Mouse (Mus musculus): Measurements from ENCODE around the gene 4930470P17Rik.
"Not testable (repeated sequence)": the region's sequence is repeated elsewhere in the genome, so short reads cannot be mapped to it uniquely, and the experiment has no call there.

4930470P17Rik gene

DNA sequence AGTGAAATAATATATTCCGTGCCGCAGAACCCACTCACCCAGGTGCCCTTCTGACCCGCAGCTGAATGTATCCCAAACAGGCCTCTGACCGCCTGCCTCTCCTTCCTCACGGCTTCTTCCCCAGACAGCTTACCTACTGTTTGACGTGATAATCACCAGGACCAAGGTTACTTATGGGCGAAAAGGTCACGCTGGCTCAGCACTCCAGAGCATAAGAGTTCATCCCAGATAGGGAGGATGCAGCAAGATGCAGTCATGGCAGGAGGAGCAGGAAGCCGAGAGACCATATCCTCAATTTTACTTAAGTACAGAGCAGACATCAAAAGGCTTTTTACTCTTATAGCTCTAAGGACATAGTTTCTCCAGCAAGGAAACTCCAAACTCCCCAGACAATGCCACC, at the start of gene 4930470P17Rik:
Gene 4930470P17Rik, minus strand, starts transcription at position 101 of the 400 bp plus-strand sequence.
- DNase-seq (ENCODE audit: low spot score): no peak

DNA sequence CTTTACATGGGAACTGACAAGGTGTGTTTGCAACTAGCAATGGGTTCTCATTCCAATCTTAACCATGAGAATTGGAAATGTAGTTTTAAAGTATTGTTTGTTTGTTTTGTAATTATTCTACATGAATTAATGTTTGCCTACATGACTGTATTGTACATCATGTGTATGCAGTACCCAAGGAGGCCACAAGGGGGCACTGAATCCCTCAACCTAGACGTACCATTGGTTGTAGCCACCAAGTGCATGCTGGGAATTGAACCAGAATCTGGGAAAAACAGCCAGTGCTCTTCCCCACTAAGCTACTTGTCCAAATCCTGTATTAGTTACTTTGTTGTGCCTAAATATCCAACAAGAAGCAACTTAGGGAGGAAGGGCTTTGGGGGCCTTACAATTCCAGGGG, 49.7 kb upstream of the 4930470P17Rik start:
- DNase-seq (ENCODE audit: low spot score): no peak

DNA sequence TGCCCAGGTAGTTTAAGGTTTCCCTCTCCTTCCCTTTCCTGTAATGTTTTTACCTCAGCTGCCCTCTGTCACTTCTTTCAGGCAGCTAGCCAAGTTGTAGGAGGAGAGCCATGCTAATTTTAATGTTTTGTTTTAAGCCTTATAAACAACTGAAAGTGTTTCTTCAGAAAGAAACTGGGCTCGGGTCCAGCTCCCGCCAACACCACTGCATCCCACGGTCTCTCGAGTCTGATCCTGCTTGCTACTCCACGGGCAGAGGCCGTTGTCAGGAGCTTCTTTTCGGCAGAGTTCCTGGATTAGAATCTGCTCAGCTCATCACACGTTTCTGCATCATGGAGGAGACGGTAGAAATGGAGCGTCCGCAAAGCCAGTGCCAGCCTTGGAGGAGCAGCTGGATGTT, 46.7 kb upstream of the 4930470P17Rik start:
- DNase-seq (ENCODE audit: low spot score): no peak

DNA sequence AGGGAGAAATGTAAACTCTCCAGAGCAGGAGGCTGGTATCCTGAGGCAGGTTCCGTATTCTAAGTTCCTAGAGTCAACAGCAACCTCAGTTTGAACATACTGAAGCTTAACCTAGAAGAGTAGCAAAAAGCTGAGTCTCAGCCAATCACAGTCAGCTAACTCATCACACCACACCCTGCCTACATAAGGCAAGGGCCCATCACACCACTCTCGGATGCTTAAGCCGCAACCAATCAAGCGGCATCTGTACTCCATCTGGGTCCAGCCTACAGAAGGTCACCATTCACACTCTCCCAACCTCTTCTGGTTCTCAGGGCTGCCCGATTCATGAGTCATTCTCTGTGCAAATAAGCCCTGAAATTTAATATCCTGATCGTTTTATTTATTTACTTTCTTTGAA, 44.4 kb upstream of the 4930470P17Rik start:
- DNase-seq (ENCODE audit: low spot score): no peak

DNA sequence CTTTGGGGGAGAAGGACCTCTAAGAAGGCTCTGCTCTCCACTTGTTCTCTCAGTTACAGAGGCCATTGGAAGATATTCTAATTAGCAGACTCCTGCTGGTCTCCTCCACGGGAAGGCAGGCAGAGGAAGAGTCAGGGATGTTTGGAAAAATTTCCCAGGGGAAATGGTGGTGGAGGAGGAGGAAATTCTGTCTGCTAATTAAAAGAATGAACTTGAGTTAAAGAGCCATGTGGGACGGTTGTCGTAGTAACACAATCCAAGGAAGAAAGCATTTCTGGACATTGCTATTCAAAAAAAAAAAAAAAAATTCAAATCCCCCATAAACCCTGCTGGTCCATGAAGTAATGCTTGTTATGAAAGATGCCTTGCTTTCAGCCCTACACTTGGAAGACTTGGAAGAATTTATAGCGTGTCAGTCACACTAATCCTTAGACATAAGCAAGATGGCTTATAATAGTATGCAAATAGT, 40.6 kb upstream of the 4930470P17Rik start:
- DNase-seq (ENCODE audit: low spot score): no peak

DNA sequence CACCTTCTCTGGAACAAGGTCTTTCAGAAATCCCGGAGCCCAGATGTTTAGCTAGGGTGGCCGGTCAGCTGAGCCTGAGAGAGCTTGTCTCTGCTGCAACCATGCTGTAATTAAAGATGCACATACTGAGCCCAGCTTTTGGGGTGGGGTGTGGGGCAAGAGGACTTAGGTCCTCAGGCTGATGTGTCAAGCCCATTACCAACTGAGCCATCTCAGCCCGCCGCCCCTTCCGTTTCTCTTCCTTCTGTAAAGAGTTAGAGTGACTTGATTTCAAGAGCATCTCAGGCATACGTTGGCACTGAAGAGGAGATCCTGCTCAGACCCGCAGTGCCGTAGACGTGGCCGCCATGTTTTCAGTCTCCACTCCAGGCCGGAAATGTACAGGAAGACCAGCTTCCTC, 38.5 kb upstream of the 4930470P17Rik start:
- DNase-seq (ENCODE audit: low spot score): no peak

DNA sequence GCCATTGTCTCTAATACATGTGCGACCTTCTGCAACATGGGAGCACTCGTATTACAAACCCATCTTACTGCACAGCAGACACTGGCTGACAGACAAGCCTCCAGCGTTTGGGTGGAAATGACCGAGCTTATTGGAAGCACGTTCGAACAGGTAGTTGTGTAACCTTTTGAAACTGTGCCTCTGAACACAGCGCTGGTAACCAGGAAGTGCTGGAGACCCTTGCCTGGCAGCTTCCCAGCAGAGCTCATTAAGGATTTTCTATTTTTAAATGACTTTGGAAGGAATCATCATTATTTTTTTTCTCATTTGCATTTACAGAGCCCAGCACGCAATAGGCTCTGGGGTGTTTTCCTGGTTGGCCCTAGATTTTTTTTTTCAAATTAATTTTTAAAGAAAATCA, 36.9 kb upstream of the 4930470P17Rik start:
- DNase-seq (ENCODE audit: low spot score): no peak

DNA sequence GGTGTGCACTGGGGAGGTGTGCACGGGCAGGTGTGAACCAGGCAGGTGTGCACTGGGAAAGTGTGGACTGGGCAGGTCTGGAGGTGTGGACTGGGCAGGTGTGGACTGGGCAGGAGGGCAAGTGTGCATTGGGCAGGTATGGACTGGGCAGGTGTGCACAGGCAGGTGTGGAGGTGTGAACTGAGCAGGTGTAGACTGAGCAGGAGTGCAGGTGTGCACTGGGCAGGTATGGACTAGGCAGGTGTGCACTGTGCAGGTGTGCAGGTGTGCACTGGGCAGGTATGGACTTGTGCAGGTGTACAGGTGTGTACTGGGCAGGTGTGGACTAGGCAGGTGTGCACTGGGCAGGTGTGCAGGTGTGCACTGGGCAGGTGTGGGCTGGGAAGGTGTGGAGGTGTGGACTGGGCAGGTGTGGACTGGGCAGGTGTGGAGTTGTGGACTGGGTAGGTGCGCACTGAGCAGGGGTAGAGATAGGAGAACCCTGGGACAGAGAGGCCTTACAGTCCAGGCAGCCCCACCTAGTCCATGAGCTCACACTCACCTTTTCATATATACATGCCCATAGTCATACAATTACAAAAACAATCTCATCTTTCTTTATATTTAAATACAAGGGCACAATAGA, 31.3 kb upstream of the 4930470P17Rik start:
- no peak for DNase-seq (ENCODE audit: low spot score)

DNA sequence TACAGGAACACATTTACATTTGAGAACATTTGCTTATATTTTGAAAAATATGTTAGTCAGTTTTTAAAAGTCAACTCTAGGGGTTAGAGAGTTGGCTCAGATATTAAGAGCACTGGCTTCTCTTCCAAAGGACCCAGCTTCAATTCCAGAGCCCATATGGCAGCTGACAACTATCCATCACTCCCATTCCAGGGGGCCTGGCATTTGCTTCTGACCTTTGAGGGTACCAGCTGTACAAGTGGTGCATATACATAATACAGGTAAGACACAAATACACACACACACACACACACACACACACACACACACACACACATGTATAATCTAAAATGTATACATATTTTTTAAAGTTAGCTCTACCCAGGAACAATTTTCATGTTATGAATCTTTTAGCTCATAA, 30.6 kb upstream of the 4930470P17Rik start:
- DNase-seq (ENCODE audit: low spot score): no peak

DNA sequence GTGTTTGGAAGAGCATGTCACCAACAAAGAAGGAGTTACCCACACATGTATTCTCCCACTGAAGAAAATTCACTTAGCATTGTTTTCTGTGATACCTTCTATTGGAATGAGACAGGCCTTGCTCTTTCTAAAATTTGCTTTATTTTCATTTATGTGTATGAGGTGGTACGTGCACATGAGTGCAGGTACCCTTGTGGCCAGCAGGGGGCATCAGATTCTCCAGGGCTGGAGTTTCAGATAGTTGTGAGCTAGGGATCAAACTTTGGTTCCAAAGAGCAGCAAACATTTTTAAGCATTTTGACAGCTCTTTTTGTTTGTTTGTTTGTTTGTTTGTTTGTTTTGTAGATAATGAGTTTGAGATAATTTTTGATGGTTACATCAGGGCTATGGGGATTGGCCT, 29.6 kb upstream of the 4930470P17Rik start:
- no peak for DNase-seq (ENCODE audit: low spot score)

DNA sequence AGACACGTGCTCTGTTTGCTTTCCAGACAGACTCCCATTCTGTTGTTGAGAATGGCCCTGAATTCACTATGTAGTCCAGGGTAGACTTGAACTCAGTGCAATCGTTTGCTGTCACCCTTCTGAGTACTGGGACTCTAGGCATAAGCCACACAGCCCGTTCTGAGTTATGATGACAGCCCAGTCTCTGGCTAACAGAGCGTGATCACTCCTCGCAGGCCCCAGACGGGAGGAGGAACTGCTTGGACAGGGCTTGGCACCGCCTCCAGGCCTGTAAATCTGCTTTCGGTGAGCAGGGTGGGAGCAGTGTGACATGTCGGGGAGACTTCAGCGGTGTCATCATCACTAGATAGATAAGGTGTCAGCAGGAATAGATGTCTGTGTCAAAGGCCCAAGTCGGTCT, 28.7 kb upstream of the 4930470P17Rik start:
- no peak for DNase-seq (ENCODE audit: low spot score)

DNA sequence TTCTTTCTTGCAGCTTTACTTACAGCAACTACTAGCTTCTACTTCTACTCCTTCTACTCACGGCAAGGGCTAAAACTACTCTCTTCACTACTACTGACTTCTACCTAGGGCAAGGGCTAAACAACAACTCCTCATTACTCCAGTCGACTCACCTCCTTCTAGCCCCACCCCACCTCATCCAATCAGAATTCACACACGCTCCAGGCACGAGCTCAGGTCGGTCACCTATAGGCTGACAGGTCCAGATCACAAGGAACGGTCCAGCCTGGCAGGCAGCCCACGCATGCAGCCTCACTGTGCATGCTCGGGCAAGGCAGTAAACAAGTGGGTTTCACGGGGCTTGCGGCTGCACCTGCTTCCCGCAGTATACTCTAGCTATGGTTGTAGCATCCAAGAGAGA, 26.2 kb upstream of the 4930470P17Rik start:
- not testable (repeated sequence) for DNase-seq (ENCODE audit: low spot score)

DNA sequence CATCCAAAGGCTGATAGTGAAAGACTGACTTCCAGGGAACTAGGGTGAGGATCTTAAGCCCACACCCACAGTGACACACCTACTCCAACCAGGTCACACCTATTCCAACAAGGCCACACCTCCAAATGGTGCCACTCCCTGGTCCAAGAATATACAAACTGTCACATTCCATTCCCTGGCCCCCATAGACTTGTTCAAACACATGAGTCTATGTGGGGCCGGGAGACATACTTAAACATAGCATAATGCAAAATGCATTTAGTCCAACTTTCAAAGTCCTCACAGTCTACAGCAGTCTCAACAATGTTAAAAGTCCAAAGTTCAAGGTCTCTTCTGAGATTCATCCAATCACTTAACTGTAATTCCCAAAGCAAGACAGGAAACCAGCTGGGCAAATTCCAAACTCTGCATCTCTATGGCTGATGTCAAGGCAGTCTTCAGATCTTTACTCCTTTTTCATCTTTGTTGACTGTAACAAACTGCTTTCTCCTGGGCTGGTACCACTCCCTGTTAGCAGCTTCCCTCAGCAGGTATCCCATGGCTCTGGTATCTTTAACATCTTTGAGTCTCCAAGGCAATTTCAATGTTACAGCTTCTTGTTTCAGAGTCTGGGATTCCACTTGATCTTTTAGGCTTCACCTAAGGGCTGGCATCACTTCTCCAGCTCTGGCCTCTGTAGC, 22.5 kb upstream of the 4930470P17Rik start:
- DNase-seq (ENCODE audit: low spot score): not testable (repeated sequence)

DNA sequence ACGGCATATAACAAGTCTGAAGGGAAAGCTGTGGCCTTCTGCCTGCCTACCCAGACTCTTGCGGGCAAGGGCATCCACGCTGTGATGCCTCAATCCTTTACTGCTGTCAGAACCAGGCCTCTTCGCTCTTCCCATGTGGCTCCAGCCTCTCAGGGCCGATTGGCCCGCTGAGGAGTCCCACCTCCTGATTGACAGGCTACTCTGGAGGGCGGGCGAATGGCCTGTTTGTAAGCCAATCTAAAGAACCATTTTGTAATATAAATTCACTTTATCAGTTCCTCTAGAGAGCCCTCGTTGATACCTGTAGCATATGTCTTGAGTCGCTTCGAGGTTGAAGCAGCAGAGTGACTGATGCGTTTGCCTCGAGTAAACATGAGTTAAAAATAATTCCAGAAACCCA, 21.2 kb upstream of the 4930470P17Rik start:
- no peak for DNase-seq (ENCODE audit: low spot score)

DNA sequence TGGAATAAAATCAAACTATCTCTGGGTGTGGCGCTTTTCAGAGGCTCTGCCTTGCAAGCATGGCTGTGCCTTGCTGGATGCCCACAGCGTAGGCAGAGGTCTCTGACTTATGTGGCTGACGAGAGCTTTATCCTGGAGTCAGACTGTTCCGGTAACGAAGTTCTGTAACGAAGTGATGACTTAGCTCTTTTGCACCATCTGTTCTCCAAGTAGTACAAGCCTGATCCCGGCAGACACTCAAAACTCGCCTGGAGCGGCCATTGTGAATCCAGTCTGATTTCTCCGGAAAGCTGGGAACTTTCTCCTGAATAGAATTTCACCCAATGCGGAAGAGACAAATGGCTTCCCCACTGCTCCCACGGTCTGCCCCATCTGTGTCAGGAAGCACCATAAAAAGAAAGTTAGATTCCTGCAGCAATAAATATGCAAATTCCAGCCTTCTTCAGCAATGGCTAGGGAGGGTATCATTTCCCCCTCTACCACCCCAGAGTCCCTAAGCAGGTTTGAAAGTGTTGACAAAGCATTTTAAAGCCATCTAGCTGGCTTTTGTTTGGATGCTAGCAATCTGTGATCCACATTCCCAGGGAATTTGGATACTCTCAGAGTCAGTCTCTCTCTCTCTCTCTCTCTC, 17.2 kb upstream of the 4930470P17Rik start:
- no peak for DNase-seq (ENCODE audit: low spot score)

DNA sequence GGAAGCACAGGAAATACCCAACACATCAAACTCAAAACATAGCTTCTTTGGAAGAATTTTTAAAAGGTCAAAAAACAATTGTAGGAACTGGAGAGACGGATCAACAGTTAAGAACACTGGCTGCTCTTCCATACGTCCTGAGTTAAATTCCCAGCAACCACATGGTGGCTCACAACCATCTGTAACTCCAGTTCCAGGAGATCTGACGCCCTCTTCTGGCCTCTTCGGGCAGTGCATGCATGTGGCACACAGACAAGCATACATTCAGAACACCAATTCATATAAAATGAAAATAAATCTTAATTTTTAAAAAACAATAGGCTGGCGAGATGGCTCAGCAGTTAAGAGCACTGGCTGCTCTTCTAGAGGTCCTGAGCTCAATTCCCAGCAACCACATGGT, 10.0 kb upstream of the 4930470P17Rik start:
- DNase-seq (ENCODE audit: low spot score): not testable (repeated sequence)

DNA sequence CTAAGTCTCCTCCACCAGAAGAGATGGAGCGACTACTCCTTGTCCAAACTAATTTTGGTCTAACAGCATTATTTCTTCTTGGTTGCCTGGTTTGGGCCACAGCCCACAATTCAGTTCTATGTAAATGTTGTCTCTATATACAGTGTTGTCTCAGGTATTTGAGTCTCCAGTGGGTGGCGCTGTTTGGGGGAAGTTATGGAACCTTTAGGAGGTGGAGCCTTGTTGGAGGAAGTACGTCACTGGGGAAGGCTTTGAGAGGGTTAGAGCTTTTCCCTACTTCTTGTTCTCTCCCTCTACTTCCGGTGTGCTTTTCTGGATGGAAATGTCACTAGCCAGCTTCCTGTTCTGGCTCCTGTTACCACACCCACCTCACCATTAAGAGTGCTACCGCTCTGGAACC, 646 bp downstream of the 4930470P17Rik start:
- no peak for DNase-seq (ENCODE audit: low spot score)

DNA sequence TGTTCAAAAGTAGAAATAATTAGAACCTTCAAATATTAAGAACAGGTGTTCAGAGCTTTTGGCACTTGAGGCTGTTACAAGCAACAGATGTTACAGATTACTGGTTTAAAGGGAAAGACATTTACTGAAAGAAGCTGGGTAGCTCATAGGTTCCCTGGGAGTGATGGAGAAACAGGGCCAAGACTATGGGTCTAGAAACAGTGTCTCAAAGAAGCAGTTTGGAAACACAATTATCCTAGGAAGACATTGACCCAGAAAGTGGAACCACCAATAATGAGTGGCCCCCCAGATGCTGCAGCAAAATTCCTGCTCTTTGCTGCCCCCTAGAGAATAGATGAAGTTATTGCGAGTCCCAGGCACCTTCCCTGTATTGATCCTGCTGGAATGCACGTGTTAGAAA, 4.2 kb downstream of the 4930470P17Rik start:
- DNase-seq (ENCODE audit: low spot score): no peak

DNA sequence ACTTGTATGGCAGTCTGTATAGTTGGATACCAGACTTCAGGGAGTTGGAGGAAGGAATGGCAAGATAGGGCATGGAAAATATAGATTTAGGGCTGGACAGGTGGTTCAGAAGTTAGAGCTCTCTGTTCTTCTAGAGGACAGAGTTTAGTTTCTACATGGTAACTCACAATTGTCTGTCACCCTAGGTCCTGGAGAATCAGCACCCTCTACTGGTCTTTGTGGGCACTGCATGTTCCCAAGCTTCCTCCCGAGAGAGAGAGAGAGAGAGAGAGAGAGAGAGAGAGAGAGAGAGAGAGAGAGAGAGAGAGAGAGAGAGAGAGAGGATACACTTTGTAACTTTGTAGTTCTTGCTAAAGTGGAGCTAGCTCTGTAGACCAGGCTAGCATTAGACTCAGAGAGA, 5.1 kb downstream of the 4930470P17Rik start:
- DNase-seq (ENCODE audit: low spot score): no peak

DNA sequence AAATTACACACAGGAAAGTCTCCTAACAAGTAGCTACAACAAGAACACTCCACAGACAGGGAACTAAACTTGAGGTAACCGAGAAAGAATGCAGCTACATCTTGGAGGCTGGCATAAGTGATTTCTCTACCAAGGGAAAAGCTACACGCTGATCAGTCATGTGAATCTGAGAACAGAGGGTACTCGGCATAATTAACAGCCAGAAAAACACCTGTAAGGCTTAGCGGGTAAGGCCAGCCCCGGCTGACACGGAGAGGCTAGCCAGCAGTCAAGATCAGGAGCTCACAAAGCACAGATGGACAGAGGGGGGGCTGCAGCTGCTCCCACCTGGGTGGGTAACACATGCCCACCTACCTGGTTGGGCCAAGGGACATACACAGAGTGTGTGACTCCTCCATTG, 9.7 kb downstream of the 4930470P17Rik start:
- no peak for DNase-seq (ENCODE audit: low spot score)

DNA sequence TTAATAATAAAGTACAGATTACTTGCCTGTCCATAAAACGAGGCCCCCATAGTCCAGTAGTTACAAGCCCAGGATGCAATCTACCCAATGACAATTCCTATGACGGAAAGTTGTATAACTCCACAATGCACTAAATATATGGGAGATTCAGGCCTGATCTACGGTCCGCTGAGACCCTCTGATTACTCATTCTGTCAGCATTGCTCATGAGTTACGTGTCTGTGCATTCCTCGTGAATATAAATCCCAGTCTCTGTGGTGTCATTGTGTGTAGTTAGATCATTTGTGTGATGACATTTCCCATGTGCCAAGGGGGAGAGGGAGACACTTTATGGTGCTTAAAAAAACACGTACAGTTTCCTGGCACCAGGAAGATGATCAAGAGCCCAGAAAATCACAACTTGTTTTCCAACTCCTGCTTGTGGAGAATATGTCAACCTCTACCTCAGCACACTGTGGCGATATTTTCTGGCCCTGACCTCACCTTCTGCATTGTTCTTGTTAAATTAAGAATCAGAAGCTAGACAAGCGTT, 13.4 kb downstream of the 4930470P17Rik start:
- DNase-seq (ENCODE audit: low spot score): no peak

DNA sequence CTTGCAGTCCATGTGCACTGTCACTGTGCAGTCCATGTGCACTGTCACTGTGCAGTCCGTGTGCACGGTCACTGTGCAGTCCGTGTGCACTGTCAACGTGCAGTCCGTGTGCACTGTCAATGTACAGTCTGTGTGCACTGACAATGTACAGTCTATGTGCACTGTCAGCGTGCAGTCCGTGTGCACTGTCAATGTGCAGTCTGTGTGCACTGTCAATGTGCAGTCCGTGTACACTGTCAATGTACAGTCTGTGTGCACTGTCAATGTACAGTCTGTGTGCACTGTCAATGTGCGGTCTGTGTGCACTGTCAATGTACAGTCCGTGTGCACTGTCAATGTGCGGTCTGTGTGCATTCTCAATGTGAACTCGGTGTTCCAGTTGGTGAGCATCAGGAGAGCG, 17.1 kb downstream of the 4930470P17Rik start:
- DNase-seq (ENCODE audit: low spot score): no peak

DNA sequence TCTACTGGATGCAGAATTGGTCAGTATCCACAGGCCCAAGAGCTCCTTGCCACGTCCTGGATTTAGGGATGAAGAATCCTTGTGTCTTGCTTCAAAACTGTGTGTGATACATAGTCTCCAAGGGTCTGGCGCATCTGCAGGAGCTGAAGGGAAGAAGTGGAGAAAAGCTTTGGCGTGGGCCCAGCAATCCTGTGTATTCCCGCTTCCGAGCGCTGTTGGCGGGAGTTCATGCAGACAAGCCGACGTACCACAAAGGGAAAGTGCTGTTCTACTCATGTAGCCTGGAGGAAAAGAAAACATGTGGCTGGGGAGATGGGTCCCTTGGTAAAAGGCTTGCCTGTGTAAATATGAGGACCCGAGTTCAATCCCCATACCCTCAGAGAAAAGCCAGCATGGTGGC, 22.3 kb downstream of the 4930470P17Rik start:
- DNase-seq (ENCODE audit: low spot score): no peak

Data from ovary, adult 18-20 months (tissue).